Mouse (Mus musculus) heart, embryonic 12.5 days (tissue): ENCODE data around the gene Slc6a20b. TPM values are rescaled to one million over a fixed set of nuclear protein-coding genes. Genes with fewer than 3 reads are reported as not detected.

Source experiments
- ATAC-seq: fragments of 200-750 bp; cut with Nextera tagmentation; 2 replicates; pipeline ENCODE4 v1.8.0; 2017; ENCODE audit warnings: moderate TSS enrichment, moderate library complexity; ENCODE audit not compliant: insufficient number of reproducible peaks, low FRiP score
- H3K27ac ChIP-seq: fragments of 300-500 bp; sonication (generic); 2 replicates; pipeline ENCODE4 v1.5.1; 2016; ENCODE audit warnings: mild to moderate bottlenecking, moderate library complexity; ENCODE audit not compliant: poor library complexity, severe bottlenecking
- H3K27me3 ChIP-seq: fragments of 300-500 bp; sonication (generic); replicated peaks from 2 replicates; pipeline ENCODE4 v1.6.1; 2016; ENCODE audit warnings: mild to moderate bottlenecking, moderate library complexity
- H3K36me3 ChIP-seq: fragments of 300-500 bp; sonication (generic); 2 replicates; pipeline ENCODE4 v1.6.1; 2016; ENCODE audit warnings: mild to moderate bottlenecking, moderate library complexity
- H3K4me1 ChIP-seq: fragments of 300-500 bp; sonication (generic); replicated peaks from 2 replicates; pipeline ENCODE4 v1.6.1; 2016; ENCODE audit warnings: mild to moderate bottlenecking
- H3K4me2 ChIP-seq: fragments of 300-500 bp; sonication (generic); 2 replicates; pipeline ENCODE4 v1.6.1; 2016; ENCODE audit warnings: mild to moderate bottlenecking, moderate library complexity
- H3K4me3 ChIP-seq: fragments of 300-500 bp; sonication (generic); 2 replicates; pipeline ENCODE4 v1.5.1; 2016; ENCODE audit warnings: mild to moderate bottlenecking
- H3K9ac ChIP-seq: fragments of 300-500 bp; sonication (generic); 2 replicates; pipeline ENCODE4 v1.6.1; 2016; ENCODE audit warnings: mild to moderate bottlenecking, moderate library complexity
- H3K9me3 ChIP-seq: fragments of 300-500 bp; sonication (generic); replicated peaks from 2 replicates; pipeline ENCODE4 v1.6.1; 2016; ENCODE audit warnings: mild to moderate bottlenecking, moderate library complexity
- WGBS: fragments of 180-500 bp; shearing (Covaris S2); methylation state at CpG from one replicate; pipeline ENCODE4 v1.1.7; 2016; 5-methylcytosine and 5-hydroxymethylcytosine counted together
- polyA plus RNA-seq: library from polyadenylated mRNA; unstranded; fragments of >200 nt; fragmentation: Nextera tagmentation; extraction: Ambion mirVana; gene quantifications from 2 replicates; pipeline ENCODE4 v1.2.1, GENCODE M21; 2016

Gene Slc6a20b
- polyA plus RNA-seq, 1 experiment from 2014 or later, result 0.18 TPM

- H3K4me3 ChIP-seq, result no peak overlapping the region
- ATAC-seq, result no peak
- H3K36me3 ChIP-seq, result no peaks in the 10 kb centered on the region
- H3K4me2 ChIP-seq, result no peak overlapping the region
- H3K9me3 ChIP-seq, result 0 out of 2 replicates have a peak, but pooled peaks cover 3% of the 10 kb centered on the region
- WGBS, result 57% methylated on average over 1 of the region's 1 CpGs
- no peak overlapping the region for H3K27ac ChIP-seq
- H3K9ac ChIP-seq, result no peak overlapping the region
- H3K27me3 ChIP-seq, result peaks cover 13% of the 10 kb centered on the region
- H3K4me1 ChIP-seq, result peaks cover 5% of the 10 kb centered on the region
Measured at GRCm38 (mm10) chr9:123638668-123639089, 6.3 kb upstream of the Slc6a20b start.

DNA sequence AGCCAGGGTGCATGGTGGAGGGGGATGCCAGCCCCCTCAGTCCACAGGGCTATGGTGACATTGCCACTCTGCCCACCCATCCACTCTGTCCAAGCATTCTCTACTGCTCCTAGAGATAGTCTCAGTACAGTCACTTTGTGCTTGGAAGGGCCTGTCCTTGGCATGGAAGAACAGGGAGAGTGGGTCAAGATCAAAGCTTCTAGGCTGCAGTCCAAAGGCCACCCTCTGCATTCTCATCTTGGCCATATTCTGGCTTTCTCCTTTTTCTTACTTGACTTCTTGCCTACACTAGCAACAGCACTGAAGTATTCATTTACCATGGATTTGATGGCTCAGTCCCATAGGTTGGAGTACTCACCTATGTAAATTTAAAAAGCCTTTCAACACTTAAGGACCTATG lies 5.9 kb upstream of the Slc6a20b start:
- no peak overlapping the region for H3K4me2 ChIP-seq
- no peak for ATAC-seq

DNA sequence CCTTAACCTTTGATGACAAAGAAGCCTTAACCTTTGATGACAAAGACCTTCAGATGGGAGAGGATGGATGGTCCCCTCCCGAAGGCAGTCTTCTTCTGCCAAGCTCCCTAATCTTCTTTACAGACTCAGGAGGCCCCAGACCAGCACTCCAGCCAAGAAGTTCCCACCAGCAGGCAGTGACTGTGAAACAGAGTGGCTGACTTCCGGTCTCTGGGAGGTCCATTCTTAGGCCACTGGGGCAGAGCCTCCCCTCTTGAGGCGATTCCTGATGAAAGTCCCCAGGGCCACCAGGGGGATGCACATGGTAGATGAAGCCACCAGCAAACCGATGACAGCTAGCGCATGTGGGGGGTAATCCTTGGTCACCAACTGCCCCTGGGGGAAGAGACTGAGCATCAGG lies 4.4 kb upstream of the Slc6a20b start:
- no peaks in the 10 kb centered on the region for H3K36me3 ChIP-seq
- H3K27me3 ChIP-seq, result peaks cover 9% of the 10 kb centered on the region
- peaks cover 5% of the 10 kb centered on the region for H3K4me1 ChIP-seq
- no peak overlapping the region for H3K4me3 ChIP-seq
- no peak overlapping the region for H3K27ac ChIP-seq
- no peak for ATAC-seq
- 58% methylated on average over 5 of the region's 5 CpGs for WGBS
- no peaks in the 10 kb centered on the region for H3K9me3 ChIP-seq
- no peak overlapping the region for H3K4me2 ChIP-seq
- H3K9ac ChIP-seq, result no peak overlapping the region

More for the DNA sequence above, 5.9 kb upstream of the Slc6a20b start:
- H3K9ac ChIP-seq, result no peak overlapping the region
- H3K36me3 ChIP-seq, result no peaks in the 10 kb centered on the region
- H3K27ac ChIP-seq, result no peak overlapping the region
- H3K4me3 ChIP-seq, result no peak overlapping the region
- H3K4me1 ChIP-seq, result peaks cover 5% of the 10 kb centered on the region
- peaks cover 9% of the 10 kb centered on the region for H3K27me3 ChIP-seq
- H3K9me3 ChIP-seq, result no peaks in the 10 kb centered on the region

GRCm38 (mm10) chr9:123632993-123633392 lies 628 bp upstream of the Slc6a20b start:
- no peak overlapping the region for H3K4me2 ChIP-seq
- ATAC-seq, result no peak

GRCm38 (mm10) chr9:123631666-123632065 lies 699 bp downstream of the Slc6a20b start:
- no peaks in the 10 kb centered on the region for H3K27me3 ChIP-seq
- no peak overlapping the region for H3K27ac ChIP-seq
- H3K4me2 ChIP-seq, result no peak overlapping the region
- H3K9ac ChIP-seq, result no peak overlapping the region
- WGBS, result 84% methylated on average over 3 of the region's 3 CpGs
- ATAC-seq, result no peak
- no peaks in the 10 kb centered on the region for H3K9me3 ChIP-seq
- H3K4me1 ChIP-seq, result no peaks in the 10 kb centered on the region
- H3K4me3 ChIP-seq, result no peak overlapping the region
- no peaks in the 10 kb centered on the region for H3K36me3 ChIP-seq

More at GRCm38 (mm10) chr9:123632993-123633392, 628 bp upstream of the Slc6a20b start:
- no peak overlapping the region for H3K27ac ChIP-seq
- no peaks in the 10 kb centered on the region for H3K4me1 ChIP-seq
- H3K9ac ChIP-seq, result no peak overlapping the region
- H3K27me3 ChIP-seq, result peaks cover under 1% of the 10 kb centered on the region; the same call in 1 of the 2 replicates
- WGBS, result 67% methylated on average over 3 of the region's 3 CpGs
- no peaks in the 10 kb centered on the region for H3K9me3 ChIP-seq
- no peaks in the 10 kb centered on the region for H3K36me3 ChIP-seq
- H3K4me3 ChIP-seq, result no peak overlapping the region

DNA sequence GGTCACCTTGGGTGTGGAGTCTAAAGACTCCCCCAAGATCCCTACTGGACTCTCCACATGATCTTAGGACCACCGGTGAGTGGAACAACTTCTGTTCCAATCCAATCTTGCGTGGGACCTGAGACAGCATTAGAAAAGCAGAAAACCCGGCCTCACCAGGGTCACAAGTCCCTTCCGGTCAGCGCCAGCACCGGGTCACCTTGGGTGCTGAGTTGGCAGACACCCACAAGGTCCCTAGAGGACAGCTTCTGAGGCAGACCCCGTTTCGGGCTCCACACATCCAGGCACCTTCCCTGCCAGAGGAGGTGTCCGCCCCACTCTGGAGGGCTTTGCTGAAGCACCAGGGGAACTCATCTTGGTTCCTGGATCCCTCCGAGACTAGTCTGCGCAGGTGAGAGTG lies 6.5 kb downstream of the Slc6a20b start:
- no peak overlapping the region for H3K9ac ChIP-seq
- no peaks in the 10 kb centered on the region for H3K4me1 ChIP-seq
- H3K27me3 ChIP-seq, result no peaks in the 10 kb centered on the region; the same call in 1 of the 2 replicates
- no peak overlapping the region for H3K27ac ChIP-seq
- H3K4me3 ChIP-seq, result no peak overlapping the region
- no peak overlapping the region for H3K4me2 ChIP-seq
- ATAC-seq, result no peak
- 92% methylated on average over 11 of the region's 11 CpGs for WGBS
- no peaks in the 10 kb centered on the region for H3K9me3 ChIP-seq
- H3K36me3 ChIP-seq, result no peaks in the 10 kb centered on the region

DNA sequence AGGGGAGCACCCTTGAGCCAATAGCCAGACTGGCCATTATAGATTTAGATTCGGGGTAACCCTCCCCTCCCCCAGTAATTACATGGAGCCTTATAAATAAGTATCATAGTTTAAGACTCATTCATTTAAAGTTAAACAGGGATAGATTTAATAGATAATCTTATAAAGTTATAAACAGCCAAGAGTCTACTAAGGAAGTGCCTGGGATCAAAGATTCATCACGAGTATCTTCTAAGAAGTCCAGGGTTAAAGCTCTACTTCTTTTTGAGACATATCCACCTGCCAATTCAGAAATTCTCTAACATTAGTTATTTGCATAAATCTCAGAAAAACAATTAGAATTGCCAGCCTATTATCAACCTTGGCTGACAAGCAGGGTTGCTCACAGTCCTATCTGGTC lies 7.6 kb downstream of the Slc6a20b start:
- ATAC-seq, result no peak
- no peak overlapping the region for H3K27ac ChIP-seq
- no peaks in the 10 kb centered on the region for H3K9me3 ChIP-seq
- H3K27me3 ChIP-seq, result no peaks in the 10 kb centered on the region; the same call in 1 of the 2 replicates
- no peak overlapping the region for H3K9ac ChIP-seq
- no peaks in the 10 kb centered on the region for H3K4me1 ChIP-seq
- no peaks in the 10 kb centered on the region for H3K36me3 ChIP-seq
- H3K4me3 ChIP-seq, result no peak overlapping the region
- H3K4me2 ChIP-seq, result no peak overlapping the region
- WGBS, result 79% methylated on average over 2 of the region's 2 CpGs

GRCm38 (mm10) chr9:123620311-123621098 lies 11.9 kb downstream of the Slc6a20b start:
- Histone ChIP-seq H3K4me1 (no peaks in the 10 kb centered on the region), H3K27ac (no peak overlapping the region), H3K27me3 (no peaks in the 10 kb centered on the region; the same call in 1 of the 2 replicates), H3K9me3 (no peaks in the 10 kb centered on the region), H3K4me2 (no peak overlapping the region), H3K4me3 (no peak overlapping the region), H3K9ac (no peak overlapping the region), H3K36me3 (no peaks in the 10 kb centered on the region)
- WGBS, result 78% methylated on average over 5 of the region's 5 CpGs
- ATAC-seq, result no peak

DNA sequence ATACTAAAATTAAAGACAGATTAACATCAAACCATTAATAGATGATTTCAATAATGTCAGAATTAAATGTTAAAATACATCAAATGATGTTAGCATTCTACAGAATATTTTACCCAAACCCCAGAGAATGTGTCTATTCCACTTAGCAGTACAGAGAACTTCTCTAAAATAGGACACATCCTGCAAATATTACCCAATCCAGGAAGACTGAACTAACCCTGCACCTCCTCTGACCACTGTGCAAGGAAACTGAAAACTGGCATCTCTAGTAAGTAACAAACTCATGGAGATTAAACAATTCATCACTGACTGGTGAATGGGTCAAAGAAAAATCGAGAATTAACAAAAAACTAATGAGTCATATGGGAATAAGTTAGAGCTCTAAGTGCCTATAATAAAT lies 30.8 kb downstream of the Slc6a20b start:
- Histone ChIP-seq H3K27me3 (no peaks in the 10 kb centered on the region), H3K27ac (no peak overlapping the region), H3K9me3 (no peaks in the 10 kb centered on the region), H3K9ac (no peak overlapping the region), H3K4me3 (no peak overlapping the region), H3K4me1 (peaks cover 17% of the 10 kb centered on the region), H3K4me2 (no peak overlapping the region), H3K36me3 (no peaks in the 10 kb centered on the region)
- no peak for ATAC-seq
- WGBS, result 74% methylated on average over 1 of the region's 1 CpGs

DNA sequence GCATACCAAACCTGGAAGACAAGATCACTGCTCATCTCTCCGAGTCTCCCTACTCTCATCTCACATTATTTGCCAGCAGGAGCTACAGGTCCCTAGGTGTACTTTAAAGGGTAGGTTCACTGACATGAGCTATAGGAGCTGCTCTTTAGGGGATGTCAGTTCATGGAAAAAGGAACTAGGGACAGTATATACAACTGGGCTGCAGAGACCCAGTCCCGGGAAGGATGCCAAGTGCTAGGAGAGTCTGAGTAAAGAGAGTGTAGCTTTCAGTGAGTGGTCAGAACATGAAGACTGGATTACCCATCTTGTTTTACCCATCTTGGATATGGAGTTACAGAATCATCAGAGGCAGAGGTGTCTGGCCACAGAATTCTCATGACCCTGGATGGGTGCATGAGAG lies 35.0 kb downstream of the Slc6a20b start:
- H3K36me3 ChIP-seq, result peaks cover 16% of the 10 kb centered on the region
- no peak overlapping the region for H3K4me3 ChIP-seq
- no peak overlapping the region for H3K27ac ChIP-seq
- 87% methylated on average over 2 of the region's 2 CpGs for WGBS
- no peaks in the 10 kb centered on the region for H3K9me3 ChIP-seq
- H3K27me3 ChIP-seq, result no peaks in the 10 kb centered on the region
- no peak for ATAC-seq
- H3K4me2 ChIP-seq, result no peak overlapping the region
- no peak overlapping the region for H3K9ac ChIP-seq
- H3K4me1 ChIP-seq, result peaks cover 19% of the 10 kb centered on the region

GRCm38 (mm10) chr9:123596910-123597309 lies 35.5 kb downstream of the Slc6a20b start:
- H3K36me3 ChIP-seq, result peaks cover 16% of the 10 kb centered on the region
- ATAC-seq, result no peak
- no peaks in the 10 kb centered on the region for H3K27me3 ChIP-seq
- no peak overlapping the region for H3K4me2 ChIP-seq
- H3K4me1 ChIP-seq, result peaks cover 19% of the 10 kb centered on the region
- no peaks in the 10 kb centered on the region for H3K9me3 ChIP-seq
- no peak overlapping the region for H3K27ac ChIP-seq
- WGBS, result 91% methylated on average over 2 of the region's 2 CpGs
- H3K4me3 ChIP-seq, result no peak overlapping the region
- H3K9ac ChIP-seq, result no peak overlapping the region

DNA sequence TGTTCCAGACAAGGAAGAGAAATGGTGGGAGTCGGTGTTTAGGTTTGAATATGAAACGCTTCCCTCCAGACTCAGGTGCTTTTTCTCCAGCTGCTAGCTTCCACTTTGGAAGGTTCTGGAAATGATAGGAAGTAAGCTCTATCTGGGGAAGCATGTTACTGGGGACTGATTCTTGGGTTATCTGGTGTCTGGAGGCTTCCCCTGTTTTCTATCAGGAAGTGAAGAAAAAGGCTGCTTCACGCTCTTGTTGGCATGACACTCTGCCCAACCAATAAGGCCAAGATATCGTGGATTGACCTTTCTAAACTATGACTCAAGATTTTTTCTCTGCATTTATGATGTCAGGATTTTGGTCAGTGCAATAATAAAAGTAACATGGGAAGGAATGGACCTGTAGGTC lies 37.2 kb downstream of the Slc6a20b start:
- no peaks in the 10 kb centered on the region for H3K27me3 ChIP-seq
- no peak overlapping the region for H3K4me3 ChIP-seq
- no peak overlapping the region for H3K27ac ChIP-seq
- H3K9me3 ChIP-seq, result no peaks in the 10 kb centered on the region
- peaks cover 19% of the 10 kb centered on the region for H3K4me1 ChIP-seq
- no peak for ATAC-seq
- H3K36me3 ChIP-seq, result peaks cover 22% of the 10 kb centered on the region
- 79% methylated on average over 4 of the region's 4 CpGs for WGBS
- H3K9ac ChIP-seq, result no peak overlapping the region
- no peak overlapping the region for H3K4me2 ChIP-seq
